Mouse (Mus musculus) thymus, adult 2 months (tissue): Measurements from ENCODE around the gene C1galt1.

Experiments
- CTCF ChIP-seq: fragments of 200-500 bp; IDR thresholded peaks from 2 replicates; pipeline ENCODE4 v1.5.1; 2012; ENCODE audit warnings: mild to moderate bottlenecking, control low read depth, low read length, moderate library complexity, borderline replicate concordance; ENCODE audit not compliant: control insufficient read depth, poor library complexity, insufficient read depth; ENCODE audit errors: extremely low read depth
- POLR2A ChIP-seq: fragments of 200-500 bp; IDR thresholded peaks from 2 replicates; pipeline ENCODE4 v1.6.1; 2012; ENCODE audit warnings: mild to moderate bottlenecking, low read length, control low read depth, moderate library complexity; ENCODE audit not compliant: control insufficient read depth, poor library complexity, insufficient read depth; ENCODE audit errors: extremely low read depth

- TF ChIP-seq CTCF (no peak), POLR2A (no peak)
Observed at GRCm38 (mm10) chr6:7876836-7877235, 32.2 kb downstream of the C1galt1 start.
